Mouse (Mus musculus) CH12.LX (cell line): ENCODE data around the gene Cblb.

ENCODE experiments used
- CTCF ChIP-seq, 2 experiments: IDR thresholded peaks in 1 of 2; conservative IDR thresholded peaks in 1 of 2; 2 replicates each; pipeline ENCODE4 v1.5.1; 2011 to 2012; ENCODE audit warnings: low read depth in 2 of 2, low read length in 2 of 2, improper control_type of control experiment in 1 of 2, inconsistent platforms in 1 of 2, mild to moderate bottlenecking in 1 of 2, moderate library complexity in 1 of 2
- MAX ChIP-seq: IDR thresholded peaks from 2 replicates; pipeline ENCODE4 v1.6.1; 2011; ENCODE audit warnings: low read length, improper control_type of control experiment
- MEF2A ChIP-seq: IDR thresholded peaks from 2 replicates; pipeline ENCODE4 v1.6.1; 2014; ENCODE audit warnings: low read depth, mild to moderate bottlenecking, inconsistent platforms, low read length, improper control_type of control experiment, borderline replicate concordance
- NRF1 ChIP-seq: IDR thresholded peaks from 2 replicates; pipeline ENCODE4 v1.6.1; 2014; ENCODE audit warnings: low read depth, mild to moderate bottlenecking, inconsistent platforms, low read length, improper control_type of control experiment, moderate library complexity
- POLR2A ChIP-seq: IDR thresholded peaks from 2 replicates; pipeline ENCODE4 v1.6.1; 2011; ENCODE audit warnings: low read depth, mild to moderate bottlenecking, improper control_type of control experiment, low read length
- RCOR1 ChIP-seq: conservative IDR thresholded peaks from 2 replicates; pipeline ENCODE4 v1.6.1; 2012; ENCODE audit warnings: low read depth, mild to moderate bottlenecking, inconsistent platforms, low read length, improper control_type of control experiment
- SIN3A ChIP-seq: IDR thresholded peaks from 2 replicates; pipeline ENCODE4 v1.6.1; 2012; ENCODE audit warnings: low read length, improper control_type of control experiment, inconsistent platforms
- USF2 ChIP-seq: conservative IDR thresholded peaks from 2 replicates; pipeline ENCODE4 v1.6.1; 2011; ENCODE audit warnings: low read depth, low read length, improper control_type of control experiment

- TF ChIP-seq CTCF (conservative IDR thresholded peaks at IDR 0.05 in 1 of 2, IDR thresholded peaks at IDR 0.05 in 1 of 2; ENCODE audit: low read depth in 2 of 2, low read length in 2 of 2) = no peak
- TF ChIP-seq SIN3A = no peak; the same call in 1 of the 2 replicates
- no peak for TF ChIP-seq NRF1
- TF ChIP-seq MAX = no peak
- TF ChIP-seq MEF2A = peak; percentile 66
- no peak for TF ChIP-seq POLR2A
- no peak for TF ChIP-seq USF2
- no peak for TF ChIP-seq RCOR1
These were observed 59.9 kb downstream of the Cblb start for GRCm38 (mm10) chr16:52090899-52091298.
